Mouse (Mus musculus) cortical plate, adult 2 months (tissue): Measurements from ENCODE around the gene Lhfp. TPM values are rescaled to one million over a fixed set of nuclear protein-coding genes. Genes with fewer than 3 reads are reported as not detected.

Source experiments
- H3K27ac ChIP-seq: fragments of 200-500 bp; 2 replicates; pipeline ENCODE4 v1.5.1; 2012; ENCODE audit warnings: low read length, control low read depth, inconsistent platforms; ENCODE audit not compliant: insufficient read depth
- H3K4me1 ChIP-seq: fragments of 200-500 bp; 2 replicates; pipeline ENCODE4 v1.6.1; 2011; ENCODE audit warnings: low read length; ENCODE audit not compliant: control insufficient read depth, insufficient read depth
- H3K4me3 ChIP-seq: fragments of 200-500 bp; 2 replicates; pipeline ENCODE4 v1.5.1; 2011; ENCODE audit warnings: mild to moderate bottlenecking, low read length, control low read depth; ENCODE audit not compliant: insufficient read depth
- CTCF ChIP-seq: fragments of 200-500 bp; IDR thresholded peaks from 2 replicates; pipeline ENCODE4 v1.5.1; 2011; ENCODE audit warnings: mild to moderate bottlenecking, control low read depth, low read length; ENCODE audit not compliant: insufficient read depth; ENCODE audit errors: extremely low read depth
- POLR2A ChIP-seq: fragments of 200-500 bp; IDR thresholded peaks from 2 replicates; pipeline ENCODE4 v1.6.1; 2011; ENCODE audit warnings: mild to moderate bottlenecking, low read length, control low read depth; ENCODE audit not compliant: insufficient read depth; ENCODE audit errors: extremely low read depth
- polyA plus RNA-seq: library from polyadenylated mRNA; depleted of rRNA; stranded (reverse); fragments of >200 nt; gene quantifications from 2 replicates; pipeline ENCODE4 v1.2.3, GENCODE M21; 2012

The Lhfp gene
- polyA plus RNA-seq, 1 experiment: 35.1 TPM

- TF ChIP-seq POLR2A (no peak), CTCF (no peak)
- Histone ChIP-seq H3K4me1 (no peaks in the 10 kb centered on the region), H3K4me3 (no peak overlapping the region), H3K27ac (no peak overlapping the region)
Observed at GRCm38 (mm10) chr3:53179936-53180335, 138.6 kb downstream of the Lhfp start.

DNA sequence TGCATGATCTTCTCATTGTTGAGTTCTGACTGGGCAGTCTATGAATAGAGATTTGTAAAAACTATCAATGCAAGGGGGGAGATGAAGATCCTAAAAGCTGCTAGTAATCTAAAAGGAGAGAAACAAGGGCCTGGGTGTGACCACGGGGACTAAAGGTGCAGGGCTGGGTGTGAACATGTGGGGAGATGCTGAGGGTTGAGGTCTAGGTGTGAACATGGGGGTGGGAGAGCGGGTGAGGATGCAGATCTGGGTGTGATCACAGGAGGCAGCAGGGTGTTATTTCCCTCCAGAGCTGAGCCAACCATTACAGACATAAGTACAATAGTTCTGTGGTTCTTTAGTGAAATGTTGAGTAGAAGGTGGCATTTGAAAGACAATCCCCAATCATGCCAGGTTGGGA, 144.1 kb downstream of the Lhfp start:
- Histone ChIP-seq H3K4me1 (no peaks in the 10 kb centered on the region), H3K4me3 (no peak overlapping the region), H3K27ac (no peak overlapping the region)
- no peak for TF ChIP-seq CTCF

DNA sequence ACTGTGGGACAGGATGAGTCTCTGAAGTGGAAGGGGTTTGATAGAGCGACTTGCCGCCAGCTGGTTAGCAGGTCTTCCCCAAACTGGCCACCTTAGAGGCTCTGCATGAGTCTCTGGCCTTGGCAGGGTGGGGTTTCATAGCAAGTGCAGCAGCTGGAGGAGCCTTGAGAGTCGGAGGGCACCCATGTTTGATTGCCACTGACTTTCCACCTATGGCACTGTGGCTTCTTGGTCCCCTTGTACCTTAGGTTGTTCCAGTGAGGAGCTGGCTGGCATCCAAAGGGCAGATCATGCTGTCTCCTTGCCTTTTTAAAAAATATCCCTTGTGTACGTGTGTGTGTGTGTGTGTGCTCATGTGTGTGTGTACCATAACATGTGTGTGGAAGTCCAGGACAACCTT, 152.1 kb downstream of the Lhfp start:
- Histone ChIP-seq H3K27ac (no peak overlapping the region), H3K4me1 (no peaks in the 10 kb centered on the region)
- TF ChIP-seq POLR2A (no peak), CTCF (no peak)

DNA sequence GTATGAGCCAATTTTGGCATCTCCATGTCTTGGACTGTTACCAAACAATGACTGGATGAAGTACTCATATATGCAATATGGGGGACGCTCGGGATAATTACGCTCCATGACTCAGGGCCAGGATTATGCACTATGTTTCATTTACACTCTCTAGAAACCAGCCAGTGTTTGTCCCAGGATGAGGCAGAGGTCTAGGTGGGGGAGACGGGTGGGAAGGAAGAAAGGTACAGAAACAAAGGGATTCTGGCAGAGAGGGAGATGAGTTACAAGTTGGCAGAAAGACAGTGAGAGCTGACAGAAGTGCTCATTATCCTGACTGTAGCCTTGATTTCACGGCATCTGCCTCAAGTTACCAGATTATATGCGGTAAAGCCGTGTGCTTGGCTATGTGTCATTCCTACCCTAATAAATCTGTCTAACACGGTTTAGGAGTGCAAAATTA, 154.4 kb downstream of the Lhfp start:
- Histone ChIP-seq H3K4me1 (no peaks in the 10 kb centered on the region), H3K4me3 (no peak overlapping the region)

More for the DNA sequence above, 152.1 kb downstream of the Lhfp start:
- H3K4me3 ChIP-seq: no peak overlapping the region

DNA sequence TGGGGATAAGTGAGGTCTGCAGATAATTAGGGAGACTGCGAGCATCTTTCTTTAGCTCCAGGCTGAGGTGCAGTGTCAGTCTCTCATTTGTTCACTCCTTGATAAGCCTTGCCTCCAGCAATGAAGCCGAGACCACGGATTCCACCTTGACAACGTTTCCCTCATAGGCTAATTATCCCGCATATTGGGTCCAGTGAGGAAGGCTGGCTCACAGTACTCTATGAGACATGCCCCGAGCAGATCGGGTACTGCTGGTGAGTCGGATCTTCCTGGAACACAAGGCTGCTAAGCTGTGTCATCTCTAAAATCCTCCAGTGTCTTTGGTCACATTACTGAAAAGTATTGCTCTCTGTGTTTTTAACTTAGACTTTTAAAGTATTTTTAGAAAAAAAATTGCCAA, 158.8 kb downstream of the Lhfp start:
- TF ChIP-seq CTCF (no peak), POLR2A (no peak)
- Histone ChIP-seq H3K4me1 (no peaks in the 10 kb centered on the region), H3K27ac (no peak overlapping the region), H3K4me3 (no peak overlapping the region)

More for the DNA sequence above, 154.4 kb downstream of the Lhfp start:
- H3K27ac ChIP-seq: no peak overlapping the region
- TF ChIP-seq POLR2A: no peak
- TF ChIP-seq CTCF: no peak

DNA sequence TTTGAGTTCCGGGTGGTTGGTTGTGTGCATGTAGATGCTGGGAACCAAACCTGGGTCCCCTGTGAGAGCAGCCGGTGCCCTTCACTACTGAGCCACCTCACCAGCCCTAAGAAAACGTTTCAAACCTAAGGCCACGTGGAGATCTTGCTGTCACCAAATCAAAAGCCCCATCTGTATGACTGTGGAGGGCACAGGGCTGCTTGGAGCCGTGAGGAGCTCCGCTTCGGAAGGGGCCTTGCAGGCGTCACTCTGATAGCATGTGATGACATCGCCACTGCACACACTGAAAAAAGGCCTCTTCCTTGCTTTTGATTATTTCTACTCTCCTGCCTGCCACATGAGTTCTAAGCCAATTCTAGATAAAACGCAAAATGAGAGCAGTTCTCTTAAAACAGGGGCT, 159.5 kb downstream of the Lhfp start:
- Histone ChIP-seq H3K4me3 (no peak overlapping the region), H3K27ac (no peak overlapping the region), H3K4me1 (no peaks in the 10 kb centered on the region; the same call in 1 of the 2 replicates)
- TF ChIP-seq CTCF (no peak), POLR2A (no peak)

GRCm38 (mm10) chr3:53201670-53202069, 160.3 kb downstream of the Lhfp start:
- Histone ChIP-seq H3K4me1 (no peaks in the 10 kb centered on the region; the same call in 1 of the 2 replicates), H3K27ac (no peak overlapping the region), H3K4me3 (no peak overlapping the region)
- TF ChIP-seq POLR2A (no peak), CTCF (no peak)

GRCm38 (mm10) chr3:53202184-53202583, 160.9 kb downstream of the Lhfp start:
- no peaks in the 10 kb centered on the region; the same call in 1 of the 2 replicates for H3K4me1 ChIP-seq
- no peak for TF ChIP-seq POLR2A
- no peak for TF ChIP-seq CTCF
- no peak overlapping the region for H3K4me3 ChIP-seq
- H3K27ac ChIP-seq: no peak overlapping the region

DNA sequence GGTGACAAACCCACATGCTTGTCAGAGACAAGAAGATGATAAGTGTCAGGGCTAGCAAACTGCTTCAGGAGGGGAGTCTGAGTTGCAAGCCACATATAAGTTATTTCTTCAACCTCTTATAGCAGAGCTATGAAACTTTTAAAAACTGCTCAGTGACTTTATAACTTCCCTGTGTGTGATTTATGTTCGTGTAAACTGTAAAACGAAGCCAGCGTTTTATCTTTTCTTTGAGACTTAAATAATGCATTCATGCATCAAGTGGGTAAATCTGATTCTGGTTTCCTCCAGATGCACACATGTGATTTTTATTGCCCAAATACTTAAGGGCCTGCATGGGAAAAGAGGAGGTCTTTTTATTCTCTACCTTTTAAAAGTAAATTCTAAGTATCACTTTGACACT, 161.4 kb downstream of the Lhfp start:
- Histone ChIP-seq H3K4me1 (no peaks in the 10 kb centered on the region; the same call in 1 of the 2 replicates), H3K27ac (no peak overlapping the region), H3K4me3 (no peak overlapping the region)
- TF ChIP-seq CTCF (no peak), POLR2A (no peak)

- no peak overlapping the region for H3K27ac ChIP-seq
- H3K4me1 ChIP-seq: no peaks in the 10 kb centered on the region; the same call in 1 of the 2 replicates
- no peak for TF ChIP-seq POLR2A
- no peak overlapping the region for H3K4me3 ChIP-seq
Observed at GRCm38 (mm10) chr3:53203656-53204055, 162.3 kb downstream of the Lhfp start.

DNA sequence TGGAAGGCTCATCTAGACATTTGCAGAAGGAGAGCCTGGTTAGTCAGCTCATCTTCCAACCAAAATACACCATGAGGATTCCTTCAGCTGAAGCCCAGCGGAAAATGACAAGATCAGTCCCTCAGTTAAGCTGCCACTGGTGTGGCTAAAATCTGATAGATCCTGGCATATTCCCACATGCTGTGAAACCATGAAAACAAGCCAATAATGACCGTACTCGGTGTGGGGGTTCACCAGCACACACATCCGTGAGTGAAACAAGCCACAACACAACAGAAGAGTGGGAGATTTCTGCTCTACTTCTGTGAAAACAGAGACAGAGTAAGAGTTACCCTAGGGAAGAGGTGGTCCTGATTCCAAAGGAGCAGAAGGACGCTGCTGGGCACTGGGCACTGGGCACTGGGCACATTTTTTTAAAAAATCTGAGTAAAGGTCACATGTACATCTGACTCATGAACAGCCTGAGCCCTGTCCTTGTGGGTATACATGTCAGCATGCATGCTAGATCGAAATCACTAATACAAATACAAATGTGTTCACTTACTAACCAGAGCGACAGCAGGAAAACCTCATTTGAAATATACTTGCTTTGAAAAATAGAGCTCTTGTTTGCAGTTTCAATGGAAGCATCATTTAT, 163.1 kb downstream of the Lhfp start:
- Histone ChIP-seq H3K4me3 (no peak overlapping the region), H3K27ac (no peak overlapping the region), H3K4me1 (no peaks in the 10 kb centered on the region; the same call in 1 of the 2 replicates)
- no peak for TF ChIP-seq POLR2A
- TF ChIP-seq CTCF: no peak
